Mouse (Mus musculus) embryonic fibroblast, embryonic 13.5 days (primary cell): ENCODE measurements at regions not wholly inside any gene's neighbourhood (a gene's known extent, or its start where the extent isn't known, plus 50 kb on each side); places are given as distances from the start of the nearest gene placed in this dataset.

Experiments
- CTCF ChIP-seq: IDR thresholded peaks from 2 replicates; pipeline ENCODE4 v1.5.1; 2011; ENCODE audit warnings: mild to moderate bottlenecking, control low read depth, low read length, moderate library complexity, borderline replicate concordance; ENCODE audit not compliant: insufficient read depth
- POLR2A ChIP-seq: IDR thresholded peaks from 2 replicates; pipeline ENCODE4 v1.6.1; 2011; ENCODE audit warnings: low read depth, mild to moderate bottlenecking, control low read depth, low read length, moderate library complexity

GRCm38 (mm10) chr1:51535414-51535813, 57.2 kb upstream of the Nabp1 start:
- TF ChIP-seq CTCF (no peak), POLR2A (no peak)
